Mouse (Mus musculus) liver, adult 2 months (tissue): Measurements from ENCODE around the gene Qrfp. TPM values are rescaled to one million over a fixed set of nuclear protein-coding genes. Genes with fewer than 3 reads are reported as not detected.

Experiments used
- DNase-seq: peaks from one replicate; pipeline ENCODE4 v3.0.0-alpha.2; 2011; ENCODE audit warnings: low read depth, low spot score; ENCODE audit errors: extremely low read depth
- H3K27ac ChIP-seq: fragments of 200-500 bp; replicated peaks from 2 replicates; pipeline ENCODE4 v1.5.1; 2012; ENCODE audit warnings: low read depth, mild to moderate bottlenecking, control low read depth, inconsistent platforms, low read length; ENCODE audit not compliant: insufficient read depth
- H3K27me3 ChIP-seq: fragments of 200-500 bp; 2 replicates; pipeline ENCODE4 v1.6.1; 2012; ENCODE audit warnings: mild to moderate bottlenecking, moderate library complexity, low read length, inconsistent platforms; ENCODE audit not compliant: control insufficient read depth, insufficient read depth
- H3K36me3 ChIP-seq: fragments of 200-500 bp; 2 replicates; pipeline ENCODE4 v1.6.1; 2012; ENCODE audit warnings: low read length, inconsistent platforms; ENCODE audit not compliant: control insufficient read depth, insufficient read depth
- H3K4me1 ChIP-seq: fragments of 200-500 bp; 2 replicates; pipeline ENCODE4 v1.6.1; 2011; ENCODE audit warnings: low read length; ENCODE audit not compliant: control insufficient read depth, insufficient read depth
- H3K4me3 ChIP-seq: fragments of 200-500 bp; 2 replicates; pipeline ENCODE4 v1.5.1; 2011; ENCODE audit warnings: low read depth, mild to moderate bottlenecking, control low read depth, low read length, moderate library complexity; ENCODE audit not compliant: insufficient read depth
- H3K79me2 ChIP-seq: fragments of 200-500 bp; 2 replicates; pipeline ENCODE4 v1.6.1; 2012; ENCODE audit warnings: inconsistent platforms, mild to moderate bottlenecking, low read length, moderate library complexity; ENCODE audit not compliant: control insufficient read depth, insufficient read depth
- H3K9ac ChIP-seq: fragments of 200-500 bp; 2 replicates; pipeline ENCODE4 v1.6.1; 2012; ENCODE audit warnings: low read depth, mild to moderate bottlenecking, control low read depth, inconsistent platforms, low read length
- CTCF ChIP-seq: fragments of 200-500 bp; IDR thresholded peaks from 2 replicates; pipeline ENCODE4 v1.5.1; 2011; ENCODE audit warnings: low read depth, low read length, control low read depth
- POLR2A ChIP-seq: fragments of 200-500 bp; IDR thresholded peaks from 2 replicates; pipeline ENCODE4 v1.6.1; 2011; ENCODE audit warnings: low read length, control low read depth; ENCODE audit not compliant: insufficient read depth; ENCODE audit errors: extremely low read depth
- WGBS: fragments of 180-500 bp; shearing (Covaris S2); methylation state at CpG from one replicate; pipeline ENCODE4 v1.1.7; 2018; 5-methylcytosine and 5-hydroxymethylcytosine counted together
- polyA plus RNA-seq: library from polyadenylated mRNA; depleted of rRNA; stranded (reverse); fragments of >200 nt; gene quantifications from 2 replicates; pipeline ENCODE4 v1.2.3, GENCODE M21; 2012
- total RNA-seq: library from RNA; depleted of rRNA; stranded (reverse); fragments of >200 nt; gene quantifications from 2 replicates; pipeline ENCODE4 v1.2.3, GENCODE M21; 2014

Gene Qrfp
- total and polyA plus RNA-seq, 2 experiments: not detected

- no peak overlapping the region for H3K27ac ChIP-seq
- no peak overlapping the region for H3K4me3 ChIP-seq
- no peak for TF ChIP-seq CTCF
- WGBS: 82% methylated on average over 14 of the region's 14 CpGs
- no peaks in the 10 kb centered on the region for H3K4me1 ChIP-seq
- H3K9ac ChIP-seq: no peak overlapping the region
- no peaks in the 10 kb centered on the region for H3K79me2 ChIP-seq
- no peaks in the 10 kb centered on the region for H3K27me3 ChIP-seq
- DNase-seq: no peak
- H3K36me3 ChIP-seq: no peaks in the 10 kb centered on the region
These were observed 942 bp upstream of the Qrfp start for GRCm38 (mm10) chr2:31811086-31811958.

- Histone ChIP-seq H3K27me3 (no peaks in the 10 kb centered on the region), H3K79me2 (no peaks in the 10 kb centered on the region), H3K9ac (no peak overlapping the region), H3K4me3 (no peak overlapping the region), H3K27ac (no peak overlapping the region), H3K36me3 (no peaks in the 10 kb centered on the region), H3K4me1 (no peaks in the 10 kb centered on the region)
- no peak for DNase-seq
- TF ChIP-seq CTCF: no peak
- TF ChIP-seq POLR2A: no peak
- 63% methylated on average over 2 of the region's 2 CpGs for WGBS
These were observed 1.0 kb downstream of the Qrfp start for GRCm38 (mm10) chr2:31809358-31809740.

- Histone ChIP-seq H3K9ac (no peak overlapping the region), H3K27ac (no peak overlapping the region)
- WGBS: 50% methylated on average over 28 of the region's 28 CpGs
These were observed 1.7 kb downstream of the Qrfp start for GRCm38 (mm10) chr2:31808410-31809357.

GRCm38 (mm10) chr2:31806639-31807382 is 3.6 kb downstream of the Qrfp start:
- H3K4me3 ChIP-seq: no peak overlapping the region
- WGBS: 66% methylated on average over 9 of the region's 9 CpGs
- H3K27me3 ChIP-seq: no peaks in the 10 kb centered on the region
- no peaks in the 10 kb centered on the region for H3K79me2 ChIP-seq
- no peak overlapping the region for H3K27ac ChIP-seq
- H3K4me1 ChIP-seq: no peaks in the 10 kb centered on the region
- no peak for DNase-seq
- TF ChIP-seq POLR2A (no peak), CTCF (no peak)
- no peak overlapping the region for H3K9ac ChIP-seq
- peaks cover 3% of the 10 kb centered on the region; the same call in 1 of the 2 replicates for H3K36me3 ChIP-seq

More at GRCm38 (mm10) chr2:31808410-31809357, 1.7 kb downstream of the Qrfp start:
- no peaks in the 10 kb centered on the region for H3K36me3 ChIP-seq
- DNase-seq: no peak
- H3K4me3 ChIP-seq: no peak overlapping the region
- H3K27me3 ChIP-seq: no peaks in the 10 kb centered on the region
- no peaks in the 10 kb centered on the region for H3K79me2 ChIP-seq
- TF ChIP-seq CTCF (no peak; the same call in 1 of the 2 replicates), POLR2A (no peak)
- H3K4me1 ChIP-seq: no peaks in the 10 kb centered on the region

DNA sequence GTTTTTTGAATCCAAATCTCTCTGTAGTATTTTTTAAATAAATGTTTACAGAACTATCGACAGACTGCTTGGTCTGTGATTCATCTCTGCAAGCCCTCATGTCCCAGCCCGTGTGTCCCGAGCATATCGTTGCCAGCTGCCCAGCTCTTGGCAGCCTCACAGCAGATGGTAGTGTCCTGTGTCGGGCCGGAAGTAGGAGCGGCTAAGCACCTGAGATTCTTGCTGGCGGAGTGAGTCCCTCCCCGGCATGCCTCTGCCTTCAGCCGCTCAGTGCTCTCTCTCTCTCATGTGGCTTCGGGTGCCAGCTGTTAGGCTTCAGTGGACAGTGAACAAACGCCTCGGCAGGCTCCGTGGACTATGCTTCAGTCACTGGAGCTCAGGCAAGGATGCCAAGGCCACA is 6.9 kb downstream of the Qrfp start:
- WGBS: 75% methylated on average over 14 of the region's 14 CpGs
- Histone ChIP-seq H3K9ac (no peak overlapping the region), H3K79me2 (no peaks in the 10 kb centered on the region), H3K4me3 (no peak overlapping the region), H3K27me3 (no peaks in the 10 kb centered on the region), H3K36me3 (peaks cover 5% of the 10 kb centered on the region; the same call in 1 of the 2 replicates), H3K27ac (no peak overlapping the region), H3K4me1 (no peaks in the 10 kb centered on the region)
- TF ChIP-seq POLR2A (no peak), CTCF (no peak)
- no peak for DNase-seq
